Mouse (Mus musculus): ENCODE results near the gene Irf1.

Irf1 gene

GRCm38 (mm10) chr11:53810749-53811148 lies 40.9 kb downstream of the Irf1 start:
- no peak for DNase-seq (ENCODE audit: inconsistent ontology term)

- no peak for DNase-seq (ENCODE audit: inconsistent ontology term)
Measured at GRCm38 (mm10) chr11:53811312-53811711, 41.5 kb downstream of the Irf1 start.

- no peak for DNase-seq (ENCODE audit: inconsistent ontology term)
Measured at GRCm38 (mm10) chr11:53813001-53813868, 43.4 kb downstream of the Irf1 start.

GRCm38 (mm10) chr11:53814810-53815209 lies 45.0 kb downstream of the Irf1 start:
- DNase-seq (ENCODE audit: inconsistent ontology term), result no peak

GRCm38 (mm10) chr11:53816841-53817375 lies 47.1 kb downstream of the Irf1 start:
- DNase-seq (ENCODE audit: inconsistent ontology term), result no peak

GRCm38 (mm10) chr11:53818794-53819193 lies 49.0 kb downstream of the Irf1 start:
- DNase-seq (ENCODE audit: inconsistent ontology term), result no peak

- no peak for DNase-seq (ENCODE audit: inconsistent ontology term)
Measured at GRCm38 (mm10) chr11:53819511-53819910, 49.7 kb downstream of the Irf1 start.

- no peak for DNase-seq (ENCODE audit: inconsistent ontology term)
Measured at GRCm38 (mm10) chr11:53820516-53821170, 50.8 kb downstream of the Irf1 start.

GRCm38 (mm10) chr11:53821230-53821944 lies 51.6 kb downstream of the Irf1 start:
- peak; percentile 89 for DNase-seq (ENCODE audit: inconsistent ontology term)

- DNase-seq (ENCODE audit: inconsistent ontology term), result no peak
Measured at GRCm38 (mm10) chr11:53821945-53822338, 52.1 kb downstream of the Irf1 start.

GRCm38 (mm10) chr11:53825409-53825808 lies 55.6 kb downstream of the Irf1 start:
- DNase-seq (ENCODE audit: inconsistent ontology term), result no peak
